Mouse (Mus musculus) hindbrain, embryonic 13.5 days (tissue): Measurements from ENCODE around the gene Ncan. TPM values are rescaled to one million over a fixed set of nuclear protein-coding genes. Genes with fewer than 3 reads are reported as not detected.
A peak's percentile ranks its signal among the peaks of the same experiment; 100 is the strongest.
"Not testable (repeated sequence)": the region's sequence is repeated elsewhere in the genome, so short reads cannot be mapped to it uniquely, and the experiment has no call there.

Experiments used
- ATAC-seq: fragments of 200-750 bp; cut with Nextera tagmentation; 2 replicates; pipeline ENCODE4 v1.8.0; 2017; ENCODE audit warnings: moderate TSS enrichment; ENCODE audit not compliant: low FRiP score
- H3K27ac ChIP-seq: fragments of 300-500 bp; sonication (generic); 2 replicates; pipeline ENCODE4 v1.5.1; 2015; ENCODE audit warnings: inconsistent platforms, mild to moderate bottlenecking, moderate library complexity
- H3K27me3 ChIP-seq: fragments of 300-500 bp; sonication (generic); 2 replicates; pipeline ENCODE4 v1.6.1; 2015; ENCODE audit warnings: mild to moderate bottlenecking, inconsistent platforms
- H3K36me3 ChIP-seq: fragments of 300-500 bp; sonication (generic); 2 replicates; pipeline ENCODE4 v1.6.1; 2015; ENCODE audit warnings: mild to moderate bottlenecking, inconsistent platforms
- H3K4me1 ChIP-seq: fragments of 300-500 bp; sonication (generic); replicated peaks from 2 replicates; pipeline ENCODE4 v1.6.1; 2015; ENCODE audit warnings: inconsistent platforms
- H3K4me2 ChIP-seq: fragments of 300-500 bp; sonication (generic); 2 replicates; pipeline ENCODE4 v1.6.1; 2015; ENCODE audit warnings: inconsistent platforms, mild to moderate bottlenecking, moderate library complexity
- H3K4me3 ChIP-seq: fragments of 300-500 bp; sonication (generic); 2 replicates; pipeline ENCODE4 v1.5.1; 2015; ENCODE audit warnings: mild to moderate bottlenecking, inconsistent platforms
- H3K9ac ChIP-seq: fragments of 300-500 bp; sonication (generic); 2 replicates; pipeline ENCODE4 v1.6.1; 2015; ENCODE audit warnings: mild to moderate bottlenecking, inconsistent platforms
- H3K9me3 ChIP-seq: fragments of 300-500 bp; sonication (generic); 2 replicates; pipeline ENCODE4 v1.6.1; 2016; ENCODE audit warnings: inconsistent platforms
- WGBS: fragments of 180-500 bp; shearing (Covaris S2); methylation state at CpG from one replicate; pipeline ENCODE4 v1.1.7; 2015; 5-methylcytosine and 5-hydroxymethylcytosine counted together
- microRNA-seq: library from miRNA; unstranded; fragments of <30 nt; microRNA quantifications from one replicate; pipeline ENCODE4, GENCODE M21; 2016
- polyA plus RNA-seq: library from polyadenylated mRNA; unstranded; fragments of >200 nt; fragmentation: Nextera tagmentation; extraction: Ambion mirVana; gene quantifications from 2 replicates; pipeline ENCODE4 v1.2.1, GENCODE M21; 2015

The Ncan gene
- polyA plus RNA-seq, 1 experiment from 2014 or later = 128 TPM

DNA sequence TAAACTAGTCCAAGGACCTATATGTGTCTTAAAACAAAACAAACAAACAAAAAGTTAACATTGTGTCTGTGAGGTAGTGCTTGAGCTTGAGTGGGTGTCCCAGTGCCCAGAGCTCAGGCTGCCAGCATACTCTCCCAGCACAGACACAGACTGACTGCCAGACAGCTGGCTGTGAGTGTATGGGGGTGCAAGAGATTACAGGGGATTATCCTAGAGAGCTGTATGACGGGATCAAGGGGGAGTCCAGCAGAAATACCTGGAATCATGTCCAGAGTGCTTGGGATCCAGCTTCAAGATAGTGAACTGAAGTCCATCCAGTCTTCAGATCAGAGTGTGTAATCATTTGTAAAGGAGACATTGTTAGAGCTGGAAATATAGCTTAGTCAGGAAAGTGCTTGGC is 63.0 kb downstream of the Ncan start:
- Histone ChIP-seq H3K4me3 (no peak overlapping the region), H3K9me3 (no peaks in the 10 kb centered on the region), H3K27me3 (no peaks in the 10 kb centered on the region), H3K4me1 (no peaks in the 10 kb centered on the region), H3K4me2 (no peak overlapping the region), H3K9ac (no peak overlapping the region), H3K36me3 (peaks cover 93% of the 10 kb centered on the region), H3K27ac (no peak overlapping the region)
- WGBS = 97% methylated on average over 1 of the region's 1 CpGs
- no peak for ATAC-seq

DNA sequence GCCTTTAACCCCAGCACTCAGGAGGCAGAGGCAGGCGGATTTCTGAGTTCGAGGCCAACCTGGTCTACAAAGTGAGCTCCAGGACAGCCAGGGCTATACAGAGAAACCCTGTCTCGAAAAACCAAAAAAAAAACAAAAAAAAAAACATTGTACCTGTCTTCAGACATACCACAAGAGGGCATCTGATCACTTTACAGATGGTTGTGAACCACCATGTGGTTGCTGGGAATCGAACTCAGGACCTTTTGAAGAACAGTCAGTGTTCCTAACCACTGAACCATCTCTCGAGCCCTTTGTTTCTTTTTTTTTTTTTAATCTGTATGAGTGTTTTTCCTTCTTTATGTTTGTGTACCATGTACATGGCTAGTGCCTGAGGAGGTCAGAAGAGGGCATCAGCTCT is 70.2 kb downstream of the Ncan start:
- H3K4me2 ChIP-seq, H3K4me3 ChIP-seq, H3K27me3 ChIP-seq, H3K9ac ChIP-seq, H3K9me3 ChIP-seq, H3K27ac ChIP-seq, ATAC-seq, H3K4me1 ChIP-seq: not testable (repeated sequence)
- 97% methylated on average over 5 of the region's 5 CpGs for WGBS
- peaks cover 69% of the 10 kb centered on the region for H3K36me3 ChIP-seq

DNA sequence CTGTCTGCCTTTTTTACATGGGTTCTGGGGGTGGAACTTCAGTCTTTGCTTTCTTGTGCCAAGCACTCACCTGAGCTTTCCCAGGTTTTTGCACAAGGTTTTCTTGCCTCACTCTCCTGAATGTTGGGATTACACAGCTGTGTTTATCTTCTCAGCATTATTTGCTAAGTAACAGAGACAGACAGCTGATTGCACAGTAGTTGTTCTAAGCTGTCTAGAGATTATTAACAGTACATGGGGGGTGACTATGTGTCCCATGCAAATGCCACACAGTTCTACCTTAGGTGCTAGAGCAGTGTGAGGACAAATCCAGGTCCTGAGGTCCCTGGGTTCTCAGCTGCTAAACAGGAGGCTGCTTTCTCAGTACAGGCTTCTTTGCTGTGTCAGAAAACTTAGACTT is 71.0 kb downstream of the Ncan start:
- H3K27me3 ChIP-seq = no peaks in the 10 kb centered on the region
- ATAC-seq = no peak
- H3K9ac ChIP-seq = no peak overlapping the region
- peaks cover 61% of the 10 kb centered on the region for H3K36me3 ChIP-seq
- H3K9me3 ChIP-seq = no peaks in the 10 kb centered on the region
- peaks cover under 1% of the 10 kb centered on the region; the same call in 1 of the 2 replicates for H3K4me1 ChIP-seq
- H3K4me3 ChIP-seq = no peak overlapping the region
- no peak overlapping the region for H3K27ac ChIP-seq
- H3K4me2 ChIP-seq = no peak overlapping the region

DNA sequence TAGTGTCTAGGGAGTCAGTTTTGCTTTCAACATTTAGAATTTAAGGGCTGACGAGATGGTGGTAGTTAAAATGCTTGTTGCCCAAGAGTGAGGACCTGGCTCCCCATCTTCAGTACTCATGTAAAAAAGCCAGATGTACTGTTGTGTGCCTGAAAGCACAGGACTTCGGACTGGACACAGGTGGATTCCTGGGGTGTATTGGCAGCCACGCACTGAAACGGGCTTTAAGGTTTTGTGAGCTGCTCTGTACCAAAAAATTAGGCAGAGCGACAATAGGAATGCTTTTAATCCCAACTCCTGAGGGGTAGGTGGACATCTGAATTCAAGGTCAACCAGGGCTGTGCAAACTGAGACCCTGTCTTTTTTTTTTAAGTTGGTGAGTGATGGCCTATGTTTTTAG is 76.7 kb downstream of the Ncan start:
- H3K9ac ChIP-seq = peak overlapping the region; percentile 99
- WGBS = 87% methylated on average over 5 of the region's 5 CpGs
- H3K27me3 ChIP-seq = no peaks in the 10 kb centered on the region
- no peaks in the 10 kb centered on the region for H3K9me3 ChIP-seq
- peaks cover 45% of the 10 kb centered on the region for H3K4me1 ChIP-seq
- H3K27ac ChIP-seq = no peak overlapping the region
- peak overlapping the region; percentile 93 for H3K4me2 ChIP-seq
- peaks cover 11% of the 10 kb centered on the region for H3K36me3 ChIP-seq
- peak overlapping the region; percentile 97 for H3K4me3 ChIP-seq
- no peak for ATAC-seq

Small RNA genes lying within 50 kb of the gene (microRNA-seq; reads per million reads assigned to microRNA genes)
- gene Mir7066 = 2.1 reads per million

Other genes with a start within 250 kb of the Ncan start
- 3.5 and 3.6 TPM in 2 replicates for gene Cilp2, start 233.2 kb downstream of the Ncan start, polyA plus RNA-seq
- gene Tssk6, start 218.7 kb downstream of the Ncan start, polyA plus RNA-seq = 3.4 and 4.5 TPM in 2 replicates
- gene Ndufa13, start 218.3 kb downstream of the Ncan start, polyA plus RNA-seq = 187 and 198 TPM in 2 replicates
- 12.3 and 12.8 TPM in 2 replicates for gene Yjefn3, start 218.2 kb downstream of the Ncan start, polyA plus RNA-seq
- gene Gatad2a, start 124.5 kb downstream of the Ncan start, polyA plus RNA-seq = 25.0 and 26.6 TPM in 2 replicates
- gene Mau2, start 78.1 kb downstream of the Ncan start, polyA plus RNA-seq = 72.0 and 80.7 TPM in 2 replicates
- gene Sugp1, start 78.1 kb downstream of the Ncan start, polyA plus RNA-seq = 61.0 and 68.6 TPM in 2 replicates
- gene Tm6sf2, start 47.9 kb downstream of the Ncan start, polyA plus RNA-seq = 1.9 TPM in 2 replicates
- 0.39 and 0.75 TPM in 2 replicates for gene Hapln4, start 37.4 kb downstream of the Ncan start, polyA plus RNA-seq
- 32.6 and 36.4 TPM in 2 replicates for gene Nr2c2ap, start 10.5 kb upstream of the Ncan start, polyA plus RNA-seq
- gene Rfxank, start 18.3 kb upstream of the Ncan start, polyA plus RNA-seq = 12.5 and 14.3 TPM in 2 replicates
- gene Borcs8, start 18.6 kb upstream of the Ncan start, polyA plus RNA-seq = 53.6 and 58.2 TPM in 2 replicates
- gene Mef2b, start 18.8 kb upstream of the Ncan start, polyA plus RNA-seq = 0.40 TPM in 2 replicates
- 44.3 and 52.3 TPM in 2 replicates for gene Tmem161a, start 51.5 kb upstream of the Ncan start, polyA plus RNA-seq
- gene Slc25a42, start 91.4 kb upstream of the Ncan start, polyA plus RNA-seq = 5.3 and 5.4 TPM in 2 replicates
- 72.1 and 81.8 TPM in 2 replicates for gene Sugp2, start 113.4 kb upstream of the Ncan start, polyA plus RNA-seq
- gene Armc6, start 113.6 kb upstream of the Ncan start, polyA plus RNA-seq = 79.1 and 89.7 TPM in 2 replicates
- gene Homer3, start 162.0 kb upstream of the Ncan start, polyA plus RNA-seq = 47.0 TPM in 2 replicates
- gene Ddx49, start 181.6 kb upstream of the Ncan start, polyA plus RNA-seq = 45.8 and 50.9 TPM in 2 replicates
- gene Cope, start 181.6 kb upstream of the Ncan start, polyA plus RNA-seq = 275 and 288 TPM in 2 replicates
- gene Cers1, start 194.9 kb upstream of the Ncan start, polyA plus RNA-seq = 24.5 and 25.1 TPM in 2 replicates
- 1.2 and 2.6 TPM in 2 replicates for gene Gdf1, start 208.9 kb upstream of the Ncan start, polyA plus RNA-seq
- 14.4 and 15.9 TPM in 2 replicates for gene Upf1, start 232.4 kb upstream of the Ncan start, polyA plus RNA-seq